Mouse (Mus musculus) left cerebral cortex, adult 11 months (tissue): ENCODE results near the gene Arhgef18.

Source experiments
- DNase-seq: peaks from one replicate; pipeline ENCODE4 v3.0.0; 2022; ENCODE audit warnings: low spot score

Gene Arhgef18

GRCm38 (mm10) chr8:3397597-3397996, 4.8 kb downstream of the Arhgef18 start:
- no peak for DNase-seq

- no peak for DNase-seq
Measured at GRCm38 (mm10) chr8:3400509-3400908, 7.7 kb downstream of the Arhgef18 start.

GRCm38 (mm10) chr8:3407417-3407816, 14.6 kb downstream of the Arhgef18 start:
- DNase-seq: no peak

GRCm38 (mm10) chr8:3411085-3411484, 18.3 kb downstream of the Arhgef18 start:
- DNase-seq: no peak

- DNase-seq: no peak
Measured at GRCm38 (mm10) chr8:3411901-3412301, 19.1 kb downstream of the Arhgef18 start.

- no peak for DNase-seq
Measured at GRCm38 (mm10) chr8:3412816-3413215, 20.0 kb downstream of the Arhgef18 start.

GRCm38 (mm10) chr8:3414639-3415190, 21.9 kb downstream of the Arhgef18 start:
- DNase-seq: no peak

- DNase-seq: no peak
Measured at GRCm38 (mm10) chr8:3415259-3415658, 22.5 kb downstream of the Arhgef18 start.

- no peak for DNase-seq
Measured at GRCm38 (mm10) chr8:3415661-3416060, 22.9 kb downstream of the Arhgef18 start.

- DNase-seq: no peak
Measured at GRCm38 (mm10) chr8:3416846-3417245, 24.0 kb downstream of the Arhgef18 start.

- no peak for DNase-seq
Measured at GRCm38 (mm10) chr8:3417455-3417854, 24.6 kb downstream of the Arhgef18 start.

- DNase-seq: no peak
Measured at GRCm38 (mm10) chr8:3418101-3418500, 25.3 kb downstream of the Arhgef18 start.

- DNase-seq: no peak
Measured at GRCm38 (mm10) chr8:3420105-3420706, 27.4 kb downstream of the Arhgef18 start.

GRCm38 (mm10) chr8:3421507-3421906, 28.7 kb downstream of the Arhgef18 start:
- no peak for DNase-seq

GRCm38 (mm10) chr8:3425217-3425616, 32.4 kb downstream of the Arhgef18 start:
- no peak for DNase-seq

- no peak for DNase-seq
Measured at GRCm38 (mm10) chr8:3426211-3426610, 33.4 kb downstream of the Arhgef18 start.

- no peak for DNase-seq
Measured at GRCm38 (mm10) chr8:3428426-3428825, 35.6 kb downstream of the Arhgef18 start.

GRCm38 (mm10) chr8:3429966-3430365, 37.2 kb downstream of the Arhgef18 start:
- no peak for DNase-seq

GRCm38 (mm10) chr8:3431113-3431512, 38.3 kb downstream of the Arhgef18 start:
- DNase-seq: no peak

- no peak for DNase-seq
Measured at GRCm38 (mm10) chr8:3436492-3436891, 43.7 kb downstream of the Arhgef18 start.

GRCm38 (mm10) chr8:3439510-3439909, 46.7 kb downstream of the Arhgef18 start:
- no peak for DNase-seq

- no peak for DNase-seq
Measured at GRCm38 (mm10) chr8:3449226-3449625, 56.4 kb downstream of the Arhgef18 start.

GRCm38 (mm10) chr8:3450670-3451069, 57.9 kb downstream of the Arhgef18 start:
- DNase-seq: no peak

- DNase-seq: no peak
Measured at GRCm38 (mm10) chr8:3451992-3452391, 59.2 kb downstream of the Arhgef18 start.
